In the genomic region with DNA sequence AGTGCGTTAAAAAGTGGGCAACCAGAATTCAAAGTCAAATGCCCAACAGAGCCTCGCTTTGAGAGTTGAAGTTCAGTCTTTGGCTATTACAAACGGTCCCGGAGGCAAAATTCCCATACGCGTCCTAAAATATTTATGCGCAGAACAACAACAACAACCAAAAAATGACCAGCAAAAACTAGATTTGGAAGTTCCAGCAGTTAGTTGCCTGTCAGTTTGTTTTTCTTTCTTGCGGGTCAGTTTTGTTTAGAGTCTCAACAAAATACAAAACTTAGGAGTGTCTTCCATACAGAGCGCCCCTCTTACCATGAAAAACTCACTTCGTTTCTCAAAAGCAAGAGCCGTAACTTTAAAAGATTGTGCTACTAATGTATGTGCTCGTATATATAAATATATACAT, we compare ENCODE assay signal across 8 mouse cellular contexts.
DNase-seq lines count a peak whose midpoint lies in the region; ATAC-seq lines count a peak whose summit lies in the region.

No protein-coding gene starts in this region.

- no peak overlapping the region for H3K9ac ChIP-seq in kidney, embryonic 14.5 days (ENCODE audit: low read depth, low read length)
- H3K9ac ChIP-seq in liver, embryonic 16.5 days (ENCODE audit: low read depth, low read length): peak overlapping the region; percentile 63

- H3K4me2 ChIP-seq in kidney, embryonic 14.5 days (replicated peaks; ENCODE audit: low read depth, low read length): peak overlapping the region; percentile 49
- peak overlapping the region; percentile 100 for H3K4me2 ChIP-seq in liver, embryonic 16.5 days (ENCODE audit: low read depth, low read length)

- peaks cover 6% of the 10 kb centered on the region; the same call in 1 of the 2 replicates for H3K4me1 ChIP-seq in kidney, embryonic 14.5 days (ENCODE audit: control insufficient read depth, insufficient read depth, low read length)
- H3K4me1 ChIP-seq in brown adipose tissue, adult 24 weeks (ENCODE audit: control insufficient read depth, insufficient read depth, insufficient read length, low read length): no peaks in the 10 kb centered on the region
- peaks cover 50% of the 10 kb centered on the region for H3K4me1 ChIP-seq in hindbrain, embryonic 10.5 days (replicated peaks)
- H3K4me1 ChIP-seq in liver, embryonic 16.5 days (ENCODE audit: control insufficient read depth, low read depth, low read length): peaks cover 37% of the 10 kb centered on the region

- WGBS in kidney, embryonic 14.5 days: 7% methylated on average over 12 of the region's 12 CpGs
- 9% methylated on average over 12 of the region's 12 CpGs for WGBS in hindbrain, embryonic 10.5 days
- 2% methylated on average over 12 of the region's 12 CpGs for WGBS in liver, embryonic 16.5 days (ENCODE audit: insufficient replicate concordance)

- ATAC-seq in kidney, embryonic 14.5 days (ENCODE audit: low FRiP score, low TSS enrichment): no peak
- ATAC-seq in liver, embryonic 16.5 days (ENCODE audit: low read depth): no peak

- peaks cover 45% of the 10 kb centered on the region for H3K27me3 ChIP-seq in kidney, embryonic 14.5 days (ENCODE audit: control insufficient read depth, insufficient read depth, low read length)
- H3K27me3 ChIP-seq in hindbrain, embryonic 10.5 days (ENCODE audit: insufficient read depth, poor library complexity, severe bottlenecking): peaks cover 100% of the 10 kb centered on the region
- peaks cover 45% of the 10 kb centered on the region for H3K27me3 ChIP-seq in liver, embryonic 16.5 days (ENCODE audit: control insufficient read depth, insufficient read depth, low read depth, low read length)

- H3K9me3 ChIP-seq in kidney, embryonic 14.5 days (ENCODE audit: control insufficient read depth, low read length): no peaks in the 10 kb centered on the region
- no peaks in the 10 kb centered on the region for H3K9me3 ChIP-seq in hindbrain, embryonic 10.5 days
- no peaks in the 10 kb centered on the region for H3K9me3 ChIP-seq in liver, embryonic 16.5 days (replicated peaks; ENCODE audit: control insufficient read depth, low read length)

- no peaks in the 10 kb centered on the region for H3K36me3 ChIP-seq in kidney, embryonic 14.5 days (ENCODE audit: control insufficient read depth, insufficient read depth, low read length)
- no peaks in the 10 kb centered on the region for H3K36me3 ChIP-seq in hindbrain, embryonic 10.5 days
- H3K36me3 ChIP-seq in liver, embryonic 16.5 days (ENCODE audit: control insufficient read depth, insufficient read depth): no peaks in the 10 kb centered on the region

- peak overlapping the region; percentile 36 for H3K4me3 ChIP-seq in kidney, embryonic 14.5 days (ENCODE audit: low read length)
- H3K4me3 ChIP-seq in brown adipose tissue, adult 24 weeks (ENCODE audit: insufficient read depth, low read depth, low read length): peak overlapping the region; percentile 48
- H3K4me3 ChIP-seq in hindbrain, embryonic 10.5 days: peak overlapping the region; percentile 46
- H3K4me3 ChIP-seq in liver, embryonic 16.5 days (ENCODE audit: low read depth, low read length): peak overlapping the region; percentile 63

- no peak overlapping the region for H3K27ac ChIP-seq in kidney, embryonic 14.5 days (ENCODE audit: low read depth, low read length)
- no peak overlapping the region; the same call in 1 of the 2 replicates for H3K27ac ChIP-seq in brown adipose tissue, adult 24 weeks (replicated peaks; ENCODE audit: low read depth, low read length)
- no peak overlapping the region for H3K27ac ChIP-seq in hindbrain, embryonic 10.5 days
- H3K27ac ChIP-seq in liver, embryonic 16.5 days (ENCODE audit: low read length): no peak overlapping the region

- no peak for DNase-seq in kidney, postnatal 25 days
- DNase-seq in hindbrain, embryonic 10.5 days (ENCODE audit: low spot score): no peak
- DNase-seq in cerebellum, adult 11 months: no peak
- DNase-seq in testis, postnatal 14 days (ENCODE audit: low spot score): no peak
- no peak for DNase-seq in adrenal gland, adult 18-20 months (ENCODE audit: low spot score in 2 of 2)
